Mouse (Mus musculus) frontal cortex, postnatal 25 days (tissue): ENCODE measurements at regions not wholly inside any gene's neighbourhood (a gene's known extent, or its start where the extent isn't known, plus 50 kb on each side); places are given as distances from the start of the nearest gene placed in this dataset.
"Not testable (repeated sequence)": the region's sequence is repeated elsewhere in the genome, so short reads cannot be mapped to it uniquely, and the experiment has no call there.

Source experiments
- DNase-seq, 2 experiments: peaks; one replicate each; pipeline ENCODE4 v3.0.0; 2022; ENCODE audit warnings: low spot score in 2 of 2

DNA sequence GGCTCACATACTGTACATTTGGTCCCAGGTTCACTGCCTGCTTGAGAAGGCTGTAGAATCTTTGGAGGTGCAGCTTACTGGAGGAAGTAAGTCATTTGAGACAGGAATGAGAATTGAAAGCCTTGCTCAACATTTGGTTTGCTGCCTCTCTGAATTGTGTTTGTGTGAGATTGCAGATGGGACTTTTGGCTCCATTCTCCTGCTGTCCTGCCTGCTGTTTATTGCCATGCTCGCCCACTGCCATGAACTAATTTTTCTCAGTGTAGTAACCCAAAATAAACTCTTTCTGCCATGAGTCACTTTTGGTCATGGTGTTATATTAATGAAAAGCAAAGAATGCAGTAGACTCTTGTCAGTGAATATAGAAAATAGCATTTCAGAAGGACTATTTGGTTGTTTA, 368.1 kb downstream of the Gm8797 start:
- DNase-seq: no peak

DNA sequence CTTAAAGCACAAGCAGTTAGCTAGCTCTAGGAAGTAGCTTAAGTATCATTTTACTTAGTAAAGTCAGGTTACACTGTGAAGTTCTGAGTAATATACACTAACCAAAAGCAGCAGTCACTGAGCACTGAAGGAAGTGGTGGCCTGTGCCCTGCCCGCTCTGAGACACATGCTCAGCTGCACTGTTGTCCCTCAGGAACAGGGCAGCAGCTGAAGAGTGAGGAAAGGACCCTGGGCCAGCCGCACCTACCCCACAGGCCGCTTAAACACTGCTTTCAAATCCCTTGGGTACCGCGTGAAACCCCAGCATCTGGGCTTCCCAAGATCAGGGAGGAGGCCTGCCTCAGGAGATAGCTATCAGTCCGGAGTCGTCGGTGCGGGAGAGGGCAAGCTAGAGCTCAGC, 385.1 kb downstream of the Gm8797 start:
- not testable (repeated sequence) for DNase-seq

DNA sequence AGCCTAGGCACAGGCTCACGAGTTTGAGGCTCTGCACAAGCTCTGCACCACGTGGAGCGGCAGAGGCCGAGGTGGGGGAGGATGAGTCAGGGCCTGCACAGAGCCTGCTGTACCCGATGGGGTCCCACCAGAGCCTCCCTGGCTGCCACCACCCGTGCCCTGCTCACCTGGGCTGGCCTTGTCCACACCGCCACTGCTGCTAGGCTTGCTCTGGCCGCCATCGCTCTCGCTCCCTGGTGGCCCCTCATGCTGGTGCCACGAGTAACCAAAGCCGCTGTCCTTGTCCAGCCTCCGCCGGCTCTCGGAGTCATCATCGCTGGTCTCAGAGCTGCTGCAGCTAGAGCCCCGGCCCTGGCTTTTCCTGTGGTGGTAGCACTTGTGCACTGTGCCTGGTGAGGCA, 386.8 kb downstream of the Gm8797 start:
- DNase-seq: no peak

DNA sequence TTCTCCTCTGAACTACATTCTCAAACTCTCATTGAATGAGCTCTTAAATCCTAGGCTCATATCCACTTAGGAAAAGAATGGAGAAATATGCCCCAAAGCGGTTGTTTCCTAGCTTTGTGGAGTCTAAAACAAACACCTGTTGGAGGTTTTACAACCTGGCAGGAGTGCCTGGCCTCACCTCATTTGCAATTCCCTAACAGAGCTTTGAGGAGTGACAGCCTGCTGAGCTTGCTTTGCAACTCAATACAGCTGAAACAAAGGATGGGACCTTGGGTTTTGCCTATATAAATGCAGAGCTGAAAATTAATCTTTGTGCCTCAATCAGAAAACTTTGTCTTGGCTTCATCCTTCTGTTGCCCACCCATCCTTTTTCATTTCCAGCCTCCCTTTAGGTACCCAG, 423.2 kb downstream of the Gm8797 start:
- DNase-seq: no peak

DNA sequence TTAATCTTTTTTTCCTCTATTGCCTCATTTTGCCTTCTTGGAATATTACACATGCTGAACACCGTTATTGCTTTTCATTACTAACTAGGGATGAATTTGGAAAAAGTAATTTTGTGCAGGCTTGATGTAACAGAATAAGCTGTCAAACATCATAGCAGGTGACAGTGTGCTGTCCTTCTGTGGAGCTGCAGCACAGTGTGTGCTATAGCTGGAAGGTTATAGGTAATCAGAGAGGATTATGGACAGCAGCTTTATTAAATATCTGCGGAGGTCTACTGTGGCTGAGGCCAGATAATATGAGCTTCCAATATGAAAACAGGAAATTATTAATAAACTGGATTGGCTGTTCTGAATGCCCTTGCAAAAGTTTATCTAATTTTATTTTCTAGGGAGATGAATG, 431.9 kb downstream of the Gm8797 start:
- DNase-seq: no peak

DNA sequence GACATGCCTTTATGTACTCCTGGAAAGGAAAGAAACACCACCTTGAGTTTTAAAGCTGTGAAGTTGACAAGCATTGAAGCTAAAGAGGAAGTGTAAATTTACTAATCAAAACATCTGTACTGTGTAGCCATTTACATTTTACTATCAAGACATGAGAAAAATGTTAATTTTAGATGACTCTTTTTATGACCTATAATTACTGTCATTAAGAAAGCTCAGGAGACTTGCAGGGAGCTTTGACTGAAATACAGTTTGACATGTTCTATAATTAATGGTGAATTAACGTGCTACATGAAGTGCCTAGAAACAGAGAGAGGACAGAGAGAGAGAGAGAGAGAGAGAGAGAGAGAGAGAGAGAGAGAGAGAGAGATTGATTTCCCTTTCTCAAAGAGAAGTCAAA, 432.8 kb downstream of the Gm8797 start:
- DNase-seq: no peak

DNA sequence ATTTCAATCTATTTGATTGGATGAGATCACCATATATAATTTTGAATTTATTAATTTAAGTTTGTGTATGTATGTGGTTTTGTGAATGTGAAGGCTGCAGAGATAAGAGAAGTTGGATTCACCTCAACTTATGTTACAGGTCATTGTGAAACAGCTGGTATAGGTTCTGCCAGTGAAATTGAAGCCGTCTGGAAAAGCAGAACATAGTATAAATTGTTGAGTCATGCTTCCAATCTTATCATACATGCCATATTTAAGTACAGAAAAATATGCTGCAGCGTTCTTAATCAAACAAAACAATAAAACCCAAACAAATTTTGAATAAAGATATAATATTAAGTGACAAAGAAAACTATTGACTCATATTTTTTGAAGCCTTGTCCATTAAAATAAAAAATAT, 415.6 kb downstream of the 1700008P02Rik start:
- DNase-seq: no peak

DNA sequence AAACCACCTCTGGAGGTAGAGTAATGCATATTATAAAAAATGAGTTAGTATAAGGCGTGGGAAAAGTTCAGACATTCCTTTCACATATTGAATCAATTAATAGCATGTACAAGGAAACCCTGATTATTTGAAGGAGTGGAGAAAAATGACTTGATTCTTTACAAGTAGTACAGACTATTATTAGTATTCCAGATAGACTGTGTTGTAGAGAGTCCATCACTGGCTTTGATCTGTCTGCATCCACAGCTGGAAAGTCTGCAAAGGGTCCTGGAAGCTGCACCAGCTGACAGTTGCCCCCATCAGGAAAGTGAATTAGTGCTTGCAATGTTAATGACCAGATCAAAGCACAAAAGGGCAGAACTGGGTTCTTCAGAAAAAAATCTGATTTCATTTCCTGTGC, 391.6 kb downstream of the 1700008P02Rik start:
- DNase-seq: no peak
